Mouse (Mus musculus) heart, adult 18-20 months (tissue): ENCODE measurements around the gene Sumo3. TPM values are rescaled to one million over a fixed set of nuclear protein-coding genes. Genes with fewer than 3 reads are reported as not detected.

Experiments used
- microRNA-seq, 2 experiments: library from miRNA; unstranded; fragments of <30 nt; microRNA quantifications; one replicate each; pipeline ENCODE4 v1.2.0; 2022
- total RNA-seq, 2 experiments: library from RNA; stranded (reverse); gene quantifications; 2 replicates each; pipeline ENCODE4 v1.2.3; 2021

Sumo3 gene
- total RNA-seq, 2 experiments from 2014 or later = 81.7 to 82.3 TPM

Small RNAs within 50 kb of the gene (microRNA-seq; reads per million reads assigned to microRNA genes)
- 11.9 to 25.8 reads per million in 2 experiments for gene Mir1930

Other genes starting within 250 kb of the Sumo3 start
- gene Adarb1, start 187.8 kb upstream of the Sumo3 start, total RNA-seq = 10 to 100 TPM; 12.2 to 12.7 TPM
- 10 to 100 TPM in 1 of 2 experiments, 1 to 10 TPM in 1; 8.3 to 10.5 TPM for gene Fam207a, start 90.3 kb upstream of the Sumo3 start, total RNA-seq
- 1 to 10 TPM; 6.8 to 7.9 TPM for gene Itgb2, start 75.8 kb upstream of the Sumo3 start, total RNA-seq
- 100 to 1,000 TPM; 132 to 150 TPM for gene Pttg1ip, start 24.4 kb upstream of the Sumo3 start, total RNA-seq
- gene Gm49325, start 100 bp downstream of the Sumo3 start, total RNA-seq = 10 to 100 TPM; 15.5 to 15.7 TPM
- gene Ube2g2, start 16.2 kb downstream of the Sumo3 start, total RNA-seq = 10 to 100 TPM; 80.9 to 82.8 TPM
- gene Tspear, start 80.5 kb downstream of the Sumo3 start, total RNA-seq = not detected
- gene Gm19402, start 84.7 kb downstream of the Sumo3 start, total RNA-seq = not detected
- not detected for gene Gm9508, start 91.1 kb downstream of the Sumo3 start, total RNA-seq
- gene Gm10272, start 100.5 kb downstream of the Sumo3 start, total RNA-seq = not detected
- not detected for gene Gm10024, start 105.4 kb downstream of the Sumo3 start, total RNA-seq
- gene Gm10142, start 109.7 kb downstream of the Sumo3 start, total RNA-seq = not detected
- gene Krtap12-1, start 114.5 kb downstream of the Sumo3 start, total RNA-seq = not detected
- gene Gm10100, start 120.4 kb downstream of the Sumo3 start, total RNA-seq = not detected
- not detected for gene Gm18596, start 136.5 kb downstream of the Sumo3 start, total RNA-seq
- not detected for gene Gm9736, start 145.3 kb downstream of the Sumo3 start, total RNA-seq
- not detected for gene Gm3233, start 153.6 kb downstream of the Sumo3 start, total RNA-seq
- not detected for gene Gm3238, start 165.2 kb downstream of the Sumo3 start, total RNA-seq
- gene Gm7138, start 170.8 kb downstream of the Sumo3 start, total RNA-seq = not detected
- gene Gm3250, start 176.4 kb downstream of the Sumo3 start, total RNA-seq = not detected
- gene Gm7137, start 182.1 kb downstream of the Sumo3 start, total RNA-seq = not detected
- not detected for gene Gm9639, start 189.0 kb downstream of the Sumo3 start, total RNA-seq
- not detected for gene Gm19668, start 193.0 kb downstream of the Sumo3 start, total RNA-seq
- not detected for gene Gm9507, start 205.7 kb downstream of the Sumo3 start, total RNA-seq
- gene Gm2696, start 208.6 kb downstream of the Sumo3 start, total RNA-seq = not detected
- gene Krtap10-4, start 221.0 kb downstream of the Sumo3 start, total RNA-seq = not detected
- gene Krtap10-10, start 229.8 kb downstream of the Sumo3 start, total RNA-seq = not detected
- not detected for gene Gm36176, start 240.7 kb downstream of the Sumo3 start, total RNA-seq
- not detected for gene Gm10318, start 246.8 kb downstream of the Sumo3 start, total RNA-seq